18 mouse cellular contexts compared by ENCODE assay signal in genomic region chr4:109792331-109792730, GRCm38 (mm10).
"Had no signal": no experiment of that assay in that cellular context is flagged by ENCODE, and none has a peak within 500 bp of the region (broad histone marks: within the 10 kb centered on the region; RNA-seq: fewer than 3 reads in every experiment).

No protein-coding gene starts in this region.

- H3K9me3 ChIP-seq: midbrain, embryonic 10.5 days; neural tube, embryonic 13.5 days; neural tube, embryonic 15.5 days had no signal

- DNase-seq: lung, adult 18-20 months; lung, embryonic 14.5 days; lung, postnatal 10 days; lung, postnatal 4 days; midbrain, embryonic 14.5 days; retina, postnatal 1 day; right cerebral cortex, adult 18-20 months; right cerebral cortex, postnatal 25 days; right cerebral cortex, postnatal 4 days; spleen, adult 18-20 months; thymus, adult 18-20 months; thymus, postnatal 14 days; thymus, postnatal 36 days had no signal

- H3K27me3 ChIP-seq: neural tube, embryonic 13.5 days; neural tube, embryonic 15.5 days had no signal

- H3K27ac ChIP-seq: midbrain, embryonic 10.5 days; neural tube, embryonic 13.5 days; neural tube, embryonic 15.5 days had no signal

- ATAC-seq: midbrain, embryonic 16.5 days had no signal

- H3K4me2 ChIP-seq: lung, embryonic 14.5 days; neural tube, embryonic 13.5 days; neural tube, embryonic 15.5 days had no signal

- H3K4me3 ChIP-seq: midbrain, embryonic 10.5 days; myocyte; neural tube, embryonic 13.5 days; neural tube, embryonic 15.5 days had no signal

- H3K9ac ChIP-seq: lung, embryonic 14.5 days; neural tube, embryonic 13.5 days; neural tube, embryonic 15.5 days had no signal

- H3K36me3 ChIP-seq: midbrain, embryonic 10.5 days; neural tube, embryonic 13.5 days; neural tube, embryonic 15.5 days had no signal
